Mouse (Mus musculus) heart, postnatal 10 days (tissue): ENCODE measurements at regions not wholly inside any gene's neighbourhood (a gene's known extent, or its start where the extent isn't known, plus 50 kb on each side); places are given as distances from the start of the nearest gene placed in this dataset.
A peak's percentile ranks its signal among the peaks of the same experiment; 100 is the strongest.

Experiments used
- DNase-seq, 2 experiments: peaks; one replicate each; pipeline ENCODE4 v3.0.0; 2021
- intact Hi-C: fragments of 180-260 bp; cut with DNase I; formaldehyde crosslinking; loops from one replicate; pipeline ENCODE4 v1.15.1; 2025

GRCm38 (mm10) chr10:122562542-122562941, 114.2 kb downstream of the Avpr1a start:
- no peak for DNase-seq
- intact Hi-C loops: no loop called here

- no peak for DNase-seq
- intact Hi-C loops: no loop called here
Observed at GRCm38 (mm10) chr10:122563973-122564372, 114.6 kb upstream of the Ppm1h start.

DNA sequence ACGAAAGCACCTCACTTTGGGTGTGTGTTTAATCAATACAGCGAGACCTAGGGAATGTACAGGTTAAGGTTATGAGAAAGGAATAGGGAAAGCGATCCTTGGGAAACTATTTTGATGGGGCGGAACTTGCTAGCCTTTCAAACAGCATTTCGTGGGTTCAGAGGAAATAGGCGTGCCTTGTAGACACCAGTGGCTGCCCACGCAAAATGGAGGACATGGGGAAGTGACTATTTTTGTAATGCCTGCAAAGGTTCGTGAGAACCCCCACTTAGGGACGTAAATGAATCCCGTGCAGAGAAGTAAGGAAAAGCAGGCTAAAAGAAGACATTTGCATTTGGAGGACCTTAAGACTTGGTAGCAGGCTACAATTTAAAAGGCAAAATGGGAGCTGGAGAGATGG, 114.1 kb upstream of the Ppm1h start:
- DNase-seq: no peak
- intact Hi-C loops: no loop called here

- intact Hi-C loops: no loop called here
- no peak for DNase-seq
Observed at GRCm38 (mm10) chr10:122566601-122567000, 112.0 kb upstream of the Ppm1h start.

GRCm38 (mm10) chr10:122569546-122570202, 108.9 kb upstream of the Ppm1h start:
- no peak for DNase-seq
- intact Hi-C loops: no loop called here

DNA sequence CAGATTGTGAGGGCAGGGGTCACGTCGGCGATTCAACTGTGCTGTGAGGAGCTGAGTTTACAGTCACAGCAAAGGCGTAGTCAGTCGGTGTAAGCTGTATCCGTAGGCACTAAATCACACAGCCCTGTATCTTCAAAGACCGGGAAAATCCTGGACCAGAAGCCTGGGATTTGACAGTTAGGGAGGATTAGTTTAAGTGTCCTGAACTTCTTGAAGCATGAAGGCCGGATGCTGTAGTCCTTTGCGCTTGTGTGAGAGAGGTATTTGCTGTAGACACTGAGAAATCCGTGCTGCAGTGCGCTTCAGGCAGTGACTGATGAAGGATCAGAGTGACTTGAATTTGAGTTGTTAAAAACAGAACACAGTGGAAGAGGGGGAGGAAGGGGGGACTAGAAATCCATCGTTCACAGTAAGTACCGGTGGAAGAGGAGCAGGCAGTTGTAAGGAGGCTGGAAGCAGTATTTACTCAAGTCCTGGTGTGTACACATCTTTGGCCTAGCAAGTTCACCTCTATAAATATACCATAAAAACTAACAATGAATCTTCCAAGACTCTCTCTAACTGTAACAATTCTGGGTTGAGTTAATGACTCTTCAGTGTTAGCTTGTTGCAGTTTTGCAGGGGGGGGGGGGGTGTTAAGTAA, 107.5 kb upstream of the Ppm1h start:
- intact Hi-C loops: no loop called here

GRCm38 (mm10) chr10:122576171-122577063, 102.1 kb upstream of the Ppm1h start:
- DNase-seq: no peak
- intact Hi-C loops: no loop called here

More for the DNA sequence above, 107.5 kb upstream of the Ppm1h start:
- no peak for DNase-seq

GRCm38 (mm10) chr10:122578209-122579001, 100.2 kb upstream of the Ppm1h start:
- intact Hi-C loops: no loop called here
- DNase-seq: no peak

GRCm38 (mm10) chr10:122581096-122581495, 97.5 kb upstream of the Ppm1h start:
- intact Hi-C loops: no loop called here
- DNase-seq: no peak

GRCm38 (mm10) chr10:122587541-122587940, 91.0 kb upstream of the Ppm1h start:
- intact Hi-C loops: no loop called here

DNA sequence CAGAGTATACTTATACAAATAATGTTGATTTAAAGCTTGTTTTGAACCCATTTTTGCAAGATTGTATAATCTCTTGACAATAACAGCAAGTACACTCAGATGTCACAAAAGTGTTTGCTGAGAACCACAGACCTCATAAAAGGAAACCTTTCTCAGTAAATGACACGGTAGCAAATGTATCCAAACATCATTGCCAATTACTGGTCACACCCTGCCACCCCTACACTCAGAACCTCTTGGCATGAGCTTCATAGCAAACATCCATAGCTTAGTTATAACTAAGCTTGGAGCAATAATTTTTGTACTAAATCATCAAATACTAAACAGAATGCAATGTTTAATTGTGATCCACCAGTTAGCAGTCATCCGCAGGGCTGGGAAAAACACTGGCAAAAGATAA, 79.1 kb upstream of the Ppm1h start:
- DNase-seq: no peak
- intact Hi-C loops: no loop called here

More at GRCm38 (mm10) chr10:122587541-122587940, 91.0 kb upstream of the Ppm1h start:
- DNase-seq: no peak

GRCm38 (mm10) chr10:122602394-122602793, 76.2 kb upstream of the Ppm1h start:
- DNase-seq: no peak
- intact Hi-C loops: no loop called here

- no peak for DNase-seq
Observed at GRCm38 (mm10) chr10:122603960-122604359, 74.6 kb upstream of the Ppm1h start.

GRCm38 (mm10) chr10:122613281-122613680, 65.3 kb upstream of the Ppm1h start:
- intact Hi-C loops: no loop called here
- DNase-seq: no peak

More at GRCm38 (mm10) chr10:122603960-122604359, 74.6 kb upstream of the Ppm1h start:
- intact Hi-C loops: no loop called here

- intact Hi-C loops: no loop called here
- DNase-seq: no peak
Observed at GRCm38 (mm10) chr10:122613891-122614290, 64.7 kb upstream of the Ppm1h start.

- intact Hi-C loops: no loop called here
- DNase-seq: peak in 1 of 2 experiments; percentile 3
Observed at GRCm38 (mm10) chr10:122614720-122615119, 63.8 kb upstream of the Ppm1h start.

DNA sequence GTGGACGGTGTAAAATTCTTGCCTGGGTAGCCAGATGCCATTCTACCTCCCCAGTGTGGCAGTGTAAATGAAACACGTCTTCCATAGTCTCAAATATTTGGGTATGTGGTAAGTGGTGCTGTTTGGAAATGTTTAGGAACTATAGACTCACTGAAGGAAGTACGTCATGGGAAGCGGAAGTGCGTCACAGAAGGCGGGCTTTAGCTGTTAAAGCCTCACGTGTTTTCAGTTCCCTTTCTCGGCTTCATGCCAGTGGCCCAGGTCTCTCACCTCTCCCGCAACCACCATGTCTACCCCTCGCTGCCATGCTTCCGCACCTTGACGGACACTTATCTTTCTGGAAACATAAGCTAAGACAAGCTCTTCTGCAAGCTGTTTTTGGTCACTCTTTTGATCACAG, 62.9 kb upstream of the Ppm1h start:
- intact Hi-C loops: no loop called here
- DNase-seq: no peak

DNA sequence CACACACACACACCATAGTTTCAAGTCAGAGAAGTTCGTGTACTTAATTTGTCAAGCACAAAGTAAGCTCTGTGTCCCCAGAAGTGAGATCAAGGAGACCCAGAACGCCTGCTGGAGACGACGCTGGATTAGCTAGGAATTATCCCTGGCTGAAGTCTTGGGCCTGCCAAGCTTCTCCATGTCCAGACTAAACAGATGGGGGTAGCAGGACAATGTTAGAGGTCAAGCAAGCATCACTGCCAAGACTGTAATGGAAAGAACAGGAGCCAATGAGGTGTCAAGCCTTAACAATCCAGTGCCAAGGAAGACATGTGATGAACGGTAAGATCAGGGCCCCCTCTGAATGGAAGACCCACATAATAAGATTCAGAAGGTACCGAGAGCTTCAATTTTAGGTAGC, 62.2 kb upstream of the Ppm1h start:
- intact Hi-C loops: no loop called here
- no peak for DNase-seq

DNA sequence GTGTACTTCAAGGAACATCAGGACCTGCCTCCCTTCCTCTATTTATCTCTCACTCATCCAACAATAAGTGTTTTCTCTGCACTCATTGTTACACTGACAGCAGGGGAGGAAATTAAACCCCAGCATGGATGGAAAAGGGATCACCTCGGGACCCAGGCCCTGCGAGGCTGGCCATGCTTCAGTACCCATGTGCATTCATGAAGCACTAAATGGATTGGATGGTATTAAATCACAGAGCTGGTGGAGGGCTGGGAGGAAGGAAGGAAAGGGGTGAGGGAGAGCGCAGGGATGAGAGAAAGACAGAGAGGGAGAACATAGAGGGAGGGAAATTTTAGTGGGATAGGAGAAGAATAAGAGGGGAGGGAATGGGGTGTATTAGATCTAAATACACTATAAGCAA, 59.7 kb upstream of the Ppm1h start:
- intact Hi-C loops: no loop called here
- DNase-seq: no peak

DNA sequence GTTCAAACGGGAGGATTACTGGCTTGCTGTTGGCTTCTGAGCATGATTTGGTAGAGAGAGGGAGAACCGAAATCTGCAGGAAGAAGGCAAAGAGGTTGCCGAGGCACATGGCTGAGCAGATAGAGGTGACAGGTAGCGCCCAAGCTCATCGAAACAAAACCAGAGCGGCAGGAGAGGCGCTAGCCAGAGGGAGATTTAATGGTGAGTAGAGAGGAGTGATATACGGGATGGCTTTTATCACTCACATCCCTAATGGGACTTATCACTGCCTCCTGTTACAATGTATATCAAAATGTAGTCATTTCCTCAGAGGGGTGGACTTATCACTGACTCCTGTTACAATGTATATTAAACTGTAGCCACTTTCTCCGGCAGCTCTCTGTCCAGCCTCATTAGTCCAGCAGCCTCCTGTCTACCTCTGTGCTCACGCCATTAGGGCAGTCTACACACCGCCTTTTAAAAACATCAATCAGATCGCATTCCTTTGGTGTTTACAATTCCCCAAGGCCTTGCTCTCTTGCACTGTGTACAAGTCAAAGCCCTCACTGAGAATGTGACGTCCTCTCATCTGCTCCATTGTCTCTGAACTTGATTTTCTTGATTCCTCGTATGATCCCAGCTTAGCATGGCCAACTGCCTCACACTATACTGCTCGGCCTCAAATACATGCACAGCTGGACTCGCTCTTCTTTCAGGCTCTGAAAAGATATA, 59.0 kb upstream of the Ppm1h start:
- no peak for DNase-seq
- intact Hi-C loops: no loop called here
